Mouse (Mus musculus): ENCODE measurements around the gene Xylt1.

DNA sequence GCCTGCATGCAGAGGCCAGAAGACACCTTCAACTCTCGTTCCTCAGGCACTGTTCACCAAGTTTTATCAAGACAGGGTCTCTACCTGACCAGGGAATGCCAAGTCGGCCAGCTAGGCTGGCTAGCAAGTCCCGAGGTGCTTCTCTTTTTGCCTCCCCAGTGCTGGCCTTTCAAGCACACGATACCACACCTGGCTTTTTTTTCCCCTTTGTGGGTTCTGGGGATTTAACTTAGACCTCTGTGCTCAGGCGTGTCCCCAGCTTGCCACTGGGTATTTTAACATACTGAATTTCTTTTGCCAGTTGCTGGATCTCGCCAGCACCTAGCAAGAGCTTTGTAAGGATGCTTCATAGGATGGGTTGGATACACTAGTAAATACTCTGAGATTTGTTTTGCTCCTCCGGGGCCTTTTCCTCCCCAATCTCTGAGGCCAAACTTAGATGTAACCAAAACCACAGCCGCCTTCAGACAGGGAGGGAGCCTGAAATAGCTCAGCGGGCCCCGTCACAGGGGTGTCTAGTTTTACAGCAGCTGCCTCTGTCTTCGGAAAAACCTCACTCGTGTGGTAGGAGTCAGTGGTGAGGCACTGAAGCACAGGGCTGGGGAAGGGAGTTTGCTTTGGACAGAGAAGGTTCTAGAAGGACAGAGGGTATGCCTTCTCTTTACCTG lies 33.7 kb downstream of the Xylt1 start:
- no peak for TF ChIP-seq CTCF (IDR thresholded peaks at IDR 0.05; ENCODE audit: control insufficient read depth, insufficient read depth, low read length)
- no peak for TF ChIP-seq POLR2A (IDR thresholded peaks at IDR 0.05; ENCODE audit: borderline replicate concordance, control insufficient read depth, low read depth, low read length)
